Mouse (Mus musculus) kidney, postnatal 0 days (tissue): ENCODE results near the gene Pgghg. TPM values are rescaled to one million over a fixed set of nuclear protein-coding genes. Genes with fewer than 3 reads are reported as not detected.

ENCODE experiments used
- ATAC-seq: fragments of 200-750 bp; cut with Nextera tagmentation; replicated peaks from 2 replicates; pipeline ENCODE4 v1.8.0; 2017; ENCODE audit warnings: low read depth, moderate number of reproducible peaks, moderate TSS enrichment, moderate library complexity; ENCODE audit not compliant: low FRiP score
- DNase-seq: peaks from one replicate; pipeline ENCODE4 v3.0.0-alpha.2; 2016; ENCODE audit warnings: low spot score
- H3K27ac ChIP-seq: fragments of 300-500 bp; sonication (generic); 2 replicates; pipeline ENCODE4 v1.5.1; 2014; ENCODE audit warnings: mild to moderate bottlenecking
- H3K27me3 ChIP-seq: fragments of 300-500 bp; sonication (generic); 2 replicates; pipeline ENCODE4 v1.6.1; 2014; ENCODE audit warnings: low read length, mixed read lengths; ENCODE audit not compliant: insufficient read depth
- H3K36me3 ChIP-seq: fragments of 300-500 bp; sonication (generic); 2 replicates; pipeline ENCODE4 v1.6.1; 2014; ENCODE audit warnings: low read length, mixed read lengths; ENCODE audit not compliant: insufficient read depth
- H3K4me1 ChIP-seq: fragments of 300-500 bp; sonication (generic); replicated peaks from 2 replicates; pipeline ENCODE4 v1.6.1; 2014; ENCODE audit warnings: antibody characterized with exemption, low read length, mixed read lengths; ENCODE audit not compliant: insufficient read depth
- H3K4me2 ChIP-seq: fragments of 300-500 bp; sonication (generic); 2 replicates; pipeline ENCODE4 v1.6.1; 2014; ENCODE audit warnings: mild to moderate bottlenecking, low read length, moderate library complexity, mixed read lengths
- H3K4me3 ChIP-seq: fragments of 300-500 bp; sonication (generic); replicated peaks from 2 replicates; pipeline ENCODE4 v1.5.1; 2014; ENCODE audit warnings: low read depth, low read length
- H3K9ac ChIP-seq: fragments of 300-500 bp; sonication (generic); 2 replicates; pipeline ENCODE4 v1.6.1; 2014; ENCODE audit warnings: low read depth, low read length
- H3K9me3 ChIP-seq: fragments of 300-500 bp; sonication (generic); replicated peaks from 2 replicates; pipeline ENCODE4 v1.6.1; 2016; ENCODE audit warnings: low read length, inconsistent platforms, mixed read lengths
- CTCF ChIP-seq: IDR thresholded peaks from 2 replicates; pipeline ENCODE4 v1.5.1; 2016; ENCODE audit warnings: antibody characterized with exemption, low read depth, mild to moderate bottlenecking, moderate library complexity
- WGBS: fragments of 180-500 bp; shearing (Covaris S2); extraction: QIAGEN DNeasy Blood & Tissue Kit; methylation state at CpG from one replicate; pipeline ENCODE4 v1.1.7; 2014; 5-methylcytosine and 5-hydroxymethylcytosine counted together
- polyA plus RNA-seq: library from polyadenylated mRNA; unstranded; fragments of >200 nt; fragmentation: Nextera tagmentation; extraction: Ambion mirVana; gene quantifications from 2 replicates; pipeline ENCODE4 v1.2.1, GENCODE M21; 2015

The Pgghg gene
- polyA plus RNA-seq, 1 experiment from 2014 or later, result 20.3 TPM

GRCm38 (mm10) chr7:140921225-140921975 is 19.8 kb upstream of the Pgghg start:
- no peak for ATAC-seq
- Histone ChIP-seq H3K9ac (no peak overlapping the region), H3K27ac (no peak overlapping the region), H3K4me1 (no peaks in the 10 kb centered on the region; the same call in 1 of the 2 replicates), H3K4me2 (0 out of 2 replicates have a peak overlapping the region, but pooled peaks have one; percentile 58), H3K27me3 (peaks cover 30% of the 10 kb centered on the region), H3K4me3 (no peak overlapping the region), H3K36me3 (no peaks in the 10 kb centered on the region), H3K9me3 (no peaks in the 10 kb centered on the region)
- WGBS, result 22% methylated on average over 22 of the region's 22 CpGs
- no peak for TF ChIP-seq CTCF
- peak; percentile 17 for DNase-seq

- no peak for TF ChIP-seq CTCF
- H3K4me2 ChIP-seq, result peak overlapping the region; percentile 58
- no peaks in the 10 kb centered on the region for H3K9me3 ChIP-seq
- no peaks in the 10 kb centered on the region for H3K36me3 ChIP-seq
- H3K27me3 ChIP-seq, result peaks cover 30% of the 10 kb centered on the region
- WGBS, result under 1% methylated on average over 49 of the region's 49 CpGs
- H3K9ac ChIP-seq, result no peak overlapping the region
- H3K4me1 ChIP-seq, result no peaks in the 10 kb centered on the region; the same call in 1 of the 2 replicates
- H3K27ac ChIP-seq, result no peak overlapping the region
- ATAC-seq, result peak; percentile 85
- peak overlapping the region; percentile 6 for H3K4me3 ChIP-seq
- DNase-seq, result peak; percentile 67
These were observed 18.7 kb upstream of the Pgghg start for GRCm38 (mm10) chr7:140922398-140923069.

GRCm38 (mm10) chr7:140923070-140923775 is 18.0 kb upstream of the Pgghg start:
- no peaks in the 10 kb centered on the region for H3K9me3 ChIP-seq
- 21% methylated on average over 30 of the region's 30 CpGs for WGBS
- no peaks in the 10 kb centered on the region for H3K36me3 ChIP-seq
- no peak overlapping the region; the same call in 1 of the 2 replicates for H3K4me3 ChIP-seq
- DNase-seq (no peak), ATAC-seq (no peak)
- peak overlapping the region; percentile 58 for H3K4me2 ChIP-seq
- no peak overlapping the region for H3K27ac ChIP-seq
- no peak for TF ChIP-seq CTCF
- no peaks in the 10 kb centered on the region; the same call in 1 of the 2 replicates for H3K4me1 ChIP-seq
- peaks cover 30% of the 10 kb centered on the region for H3K27me3 ChIP-seq
- H3K9ac ChIP-seq, result no peak overlapping the region

- H3K36me3 ChIP-seq, result no peaks in the 10 kb centered on the region
- no peaks in the 10 kb centered on the region for H3K9me3 ChIP-seq
- H3K4me1 ChIP-seq, result no peaks in the 10 kb centered on the region; the same call in 1 of the 2 replicates
- DNase-seq, result no peak
- TF ChIP-seq CTCF, result no peak
- no peak overlapping the region for H3K27ac ChIP-seq
- WGBS, result 90% methylated on average over 6 of the region's 6 CpGs
- no peak overlapping the region for H3K4me3 ChIP-seq
- H3K4me2 ChIP-seq, result no peak overlapping the region
- H3K27me3 ChIP-seq, result peaks cover 15% of the 10 kb centered on the region; the same call in 1 of the 2 replicates
- ATAC-seq, result no peak
- no peak overlapping the region for H3K9ac ChIP-seq
These were observed 14.0 kb upstream of the Pgghg start for GRCm38 (mm10) chr7:140927181-140927580.

- 55% methylated on average over 3 of the region's 3 CpGs for WGBS
- DNase-seq (no peak), ATAC-seq (no peak)
- Histone ChIP-seq H3K36me3 (no peaks in the 10 kb centered on the region), H3K4me2 (no peak overlapping the region), H3K27ac (no peak overlapping the region), H3K4me3 (no peak overlapping the region), H3K9me3 (no peaks in the 10 kb centered on the region), H3K4me1 (0 out of 2 replicates have a peak, but pooled peaks cover 3% of the 10 kb centered on the region), H3K27me3 (no peaks in the 10 kb centered on the region), H3K9ac (no peak overlapping the region)
- peak; percentile 44; the same call in 1 of the 2 replicates for TF ChIP-seq CTCF
These were observed 2.8 kb upstream of the Pgghg start for GRCm38 (mm10) chr7:140938436-140938835.

GRCm38 (mm10) chr7:140938896-140939295 is 2.3 kb upstream of the Pgghg start:
- H3K27me3 ChIP-seq, result no peaks in the 10 kb centered on the region
- H3K4me1 ChIP-seq, result 0 out of 2 replicates have a peak, but pooled peaks cover 3% of the 10 kb centered on the region
- H3K36me3 ChIP-seq, result no peaks in the 10 kb centered on the region
- no peaks in the 10 kb centered on the region for H3K9me3 ChIP-seq
- no peak overlapping the region for H3K27ac ChIP-seq
- H3K4me3 ChIP-seq, result no peak overlapping the region
- no peak for TF ChIP-seq CTCF
- no peak overlapping the region for H3K9ac ChIP-seq
- H3K4me2 ChIP-seq, result no peak overlapping the region
- WGBS, result 42% methylated on average over 2 of the region's 2 CpGs
- ATAC-seq, result no peak
- no peak for DNase-seq
